Mouse (Mus musculus) ES-E14 (cell line): ENCODE measurements at regions not wholly inside any gene's neighbourhood (a gene's known extent, or its start where the extent isn't known, plus 50 kb on each side); places are given as distances from the start of the nearest gene placed in this dataset.

Experiments
- CHD2 ChIP-seq: IDR thresholded peaks from 2 replicates; pipeline ENCODE4 v1.6.1; 2014; ENCODE audit warnings: mild to moderate bottlenecking, low read depth, low read length, inconsistent platforms
- HCFC1 ChIP-seq: IDR thresholded peaks from 2 replicates; pipeline ENCODE4 v1.6.1; 2012; ENCODE audit warnings: low read length, inconsistent platforms, borderline replicate concordance; ENCODE audit not compliant: insufficient read depth
- MAFK ChIP-seq: IDR thresholded peaks from 2 replicates; pipeline ENCODE4 v1.6.1; 2014; ENCODE audit warnings: mild to moderate bottlenecking, low read depth, low read length, inconsistent platforms; ENCODE audit not compliant: insufficient read depth
- ZC3H11A ChIP-seq: IDR thresholded peaks from 2 replicates; pipeline ENCODE4 v1.6.1; 2012; ENCODE audit warnings: low read depth, mild to moderate bottlenecking, inconsistent platforms, low read length, borderline replicate concordance
- ZNF384 ChIP-seq: IDR thresholded peaks from 2 replicates; pipeline ENCODE4 v1.6.1; 2012; ENCODE audit warnings: low read depth, low read length, inconsistent platforms

GRCm38 (mm10) chr2:159055780-159056179, 261.2 kb downstream of the Dhx35 start:
- no peak for TF ChIP-seq CHD2
- no peak for TF ChIP-seq ZC3H11A
- no peak for TF ChIP-seq ZNF384
- TF ChIP-seq HCFC1: no peak
- no peak for TF ChIP-seq MAFK
